ENCODE assay signal across 8 mouse cellular contexts in the genomic region with DNA sequence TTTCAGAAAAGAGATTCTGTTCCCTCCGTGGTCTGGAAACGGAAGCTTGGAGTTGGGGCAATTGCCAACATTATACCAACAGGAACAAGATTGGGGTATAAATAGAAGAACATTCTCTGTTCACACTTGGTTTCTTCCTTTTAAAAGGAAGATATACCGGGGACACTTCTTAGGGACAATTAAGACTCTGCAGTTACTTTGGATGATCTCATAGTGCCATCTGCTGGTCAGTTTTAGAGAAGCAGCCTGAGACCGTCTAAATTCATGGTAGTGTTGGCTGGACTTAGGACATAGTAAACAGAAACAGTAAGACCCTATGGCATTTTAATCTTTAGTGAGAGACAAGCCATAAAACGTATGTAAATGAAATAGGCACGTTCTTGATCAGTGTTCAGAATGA. TPM values are rescaled to one million over a fixed set of nuclear protein-coding genes. Genes with fewer than 3 reads are reported as not detected.
DNase-seq lines count a peak whose midpoint lies in the region; ATAC-seq and TF ChIP-seq lines count a peak whose summit lies in the region.

No protein-coding gene starts in this region.

- no peak overlapping the region for H3K9ac ChIP-seq in liver, adult 2 months (ENCODE audit: low read depth, low read length)
- no peak overlapping the region for H3K9ac ChIP-seq in liver, embryonic 12.5 days
- H3K9ac ChIP-seq in hindbrain, embryonic 13.5 days, result no peak overlapping the region

- no peak for TF ChIP-seq POLR2A in liver, adult 2 months (IDR thresholded peaks at IDR 0.05; ENCODE audit: extremely low read depth, insufficient read depth, low read length)
- TF ChIP-seq POLR2A in cortical plate, adult 2 months (IDR thresholded peaks at IDR 0.05; ENCODE audit: extremely low read depth, insufficient read depth, low read length), result no peak

- CTCF ChIA-PET in Patski (lab: Charles Lee), result interaction anchor here (1.0 to 1.8 kb wide), 2 partner anchors 16 to 55 kb away, joined by 5 to 6 read pairs; no protein-coding TSS in a partner anchor

- H3K79me2 ChIP-seq in liver, adult 2 months (ENCODE audit: control insufficient read depth, insufficient read depth, low read length), result no peaks in the 10 kb centered on the region

- TF ChIP-seq CTCF in liver, adult 2 months (IDR thresholded peaks at IDR 0.05; ENCODE audit: low read depth, low read length), result peak; percentile 54
- peak; percentile 70 for TF ChIP-seq CTCF in Patski (IDR thresholded peaks at IDR 0.05)
- peak; percentile 64; the same call in 1 of the 2 replicates for TF ChIP-seq CTCF in cortical plate, adult 2 months (IDR thresholded peaks at IDR 0.05; ENCODE audit: extremely low read depth, insufficient read depth, low read length)

- no peaks in the 10 kb centered on the region for H3K9me3 ChIP-seq in liver, embryonic 12.5 days (replicated peaks)
- no peaks in the 10 kb centered on the region for H3K9me3 ChIP-seq in hindbrain, embryonic 13.5 days

- POLR2A ChIA-PET in Patski (lab: Charles Lee), result interaction anchor here (0.6 kb wide), 1 partner anchor 37 kb away, joined by 4 read pairs; no protein-coding TSS in a partner anchor

- in situ Hi-C loops in Patski (cut with MboI; ENCODE audit: low pct_unique_long_range_greater_than_20kb), result loop anchor here (5.0 kb wide), 1 partner anchor 211 kb away; no protein-coding TSS in a partner anchor

- H3K4me3 ChIP-seq in liver, adult 2 months (ENCODE audit: insufficient read depth, low read depth, low read length), result no peak overlapping the region
- H3K4me3 ChIP-seq in liver, embryonic 12.5 days, result no peak overlapping the region
- no peak overlapping the region for H3K4me3 ChIP-seq in cortical plate, adult 2 months (ENCODE audit: insufficient read depth, low read length)
- H3K4me3 ChIP-seq in hindbrain, embryonic 13.5 days, result no peak overlapping the region

- H3K36me3 ChIP-seq in liver, adult 2 months (ENCODE audit: control insufficient read depth, insufficient read depth, low read length), result no peaks in the 10 kb centered on the region
- no peaks in the 10 kb centered on the region for H3K36me3 ChIP-seq in liver, embryonic 12.5 days
- peaks cover 87% of the 10 kb centered on the region for H3K36me3 ChIP-seq in hindbrain, embryonic 13.5 days

- H3K4me1 ChIP-seq in liver, adult 2 months (ENCODE audit: control insufficient read depth, insufficient read depth, low read length), result no peaks in the 10 kb centered on the region
- no peaks in the 10 kb centered on the region for H3K4me1 ChIP-seq in liver, embryonic 12.5 days
- H3K4me1 ChIP-seq in cortical plate, adult 2 months (ENCODE audit: control insufficient read depth, insufficient read depth, low read length), result peaks cover 5% of the 10 kb centered on the region
- H3K4me1 ChIP-seq in hindbrain, embryonic 13.5 days (replicated peaks), result no peaks in the 10 kb centered on the region

- no peaks in the 10 kb centered on the region for H3K27me3 ChIP-seq in liver, adult 2 months (ENCODE audit: control insufficient read depth, insufficient read depth, low read length)
- no peaks in the 10 kb centered on the region for H3K27me3 ChIP-seq in liver, embryonic 12.5 days (replicated peaks)
- peaks cover 3% of the 10 kb centered on the region for H3K27me3 ChIP-seq in Patski
- H3K27me3 ChIP-seq in hindbrain, embryonic 13.5 days, result no peaks in the 10 kb centered on the region

- WGBS in liver, adult 2 months, result 28% methylated on average over 6 of the region's 6 CpGs
- WGBS in liver, embryonic 12.5 days (ENCODE audit: insufficient replicate concordance), result 22% methylated on average over 6 of the region's 6 CpGs
- WGBS in hindbrain, embryonic 13.5 days, result 31% methylated on average over 6 of the region's 6 CpGs

- H3K4me2 ChIP-seq in liver, embryonic 12.5 days, result no peak overlapping the region
- H3K4me2 ChIP-seq in hindbrain, embryonic 13.5 days, result no peak overlapping the region

- intact Hi-C loops in left cerebral cortex, postnatal 25 days (cut with DNase I), result loop anchor here (10.0 kb wide), 1 partner anchor 213 kb away; no protein-coding TSS in a partner anchor

- no peak for ATAC-seq in liver, embryonic 12.5 days
- ATAC-seq in Patski, result peak; percentile 65
- ATAC-seq in hindbrain, embryonic 13.5 days (ENCODE audit: low FRiP score), result 0 out of 2 replicates have a peak, but pooled peaks have one; percentile 13

- DNase-seq in liver, adult 2 months (ENCODE audit: extremely low read depth, low read depth, low spot score), result peak; percentile 46
- peak; percentile 13 for DNase-seq in Patski (ENCODE audit: low read depth, low spot score)
- DNase-seq in left cerebral cortex, postnatal 25 days (ENCODE audit: low spot score in 2 of 2), result peak; percentile 77 to 84
- peak; percentile 40 for DNase-seq in neural tube, embryonic 10.5 days (ENCODE audit: extremely low spot score, low spot score)
- DNase-seq in yolk sac, embryonic 10.5 days (ENCODE audit: low spot score), result no peak

- no peak overlapping the region for H3K27ac ChIP-seq in liver, adult 2 months (replicated peaks; ENCODE audit: insufficient read depth, low read depth, low read length)
- no peak overlapping the region for H3K27ac ChIP-seq in liver, embryonic 12.5 days
- H3K27ac ChIP-seq in cortical plate, adult 2 months (ENCODE audit: insufficient read depth, low read length), result no peak overlapping the region
- H3K27ac ChIP-seq in hindbrain, embryonic 13.5 days, result 0 out of 2 replicates have a peak overlapping the region, but pooled peaks have one; percentile 19

RNA-seq across cellular contexts. Expression of a gene that starts 54.9 kb away (rescaled TPM):
- total RNA-seq in liver, adult 2 months (2014; rRNA removed), result 0.92 and 1.3 TPM in 2 replicates
- 0.10 and 0.17 TPM in 2 replicates for polyA plus RNA-seq in liver, adult 2 months (2012; rRNA removed)
- polyA plus RNA-seq in liver, embryonic 12.5 days (2016; fragmentation: Nextera tagmentation; extraction: Ambion mirVana), result 0.93 and 1.1 TPM in 2 replicates
- 0.27 TPM for polyA plus RNA-seq in Patski (2021)
- 42.7 and 42.8 TPM in 2 replicates for polyA plus RNA-seq in cortical plate, adult 2 months (2012; rRNA removed)
- polyA plus RNA-seq in hindbrain, embryonic 13.5 days (2015; fragmentation: Nextera tagmentation; extraction: Ambion mirVana), result 28.3 and 30.1 TPM in 2 replicates
- 10 to 100 TPM; 62.4 to 66.4 TPM for total RNA-seq in left cerebral cortex, postnatal 25 days (2021)

Comparison
In these comparisons a context has a peak if more than half of its experiments do, and no peak if none do; other contexts are left out.
1. RNA of a gene that starts 54.9 kb away (polyA plus RNA-seq): 42.7 to 42.8 TPM in cortical plate, adult 2 months and 28.3 to 30.1 TPM in hindbrain, embryonic 13.5 days; 0.93 to 1.1 TPM in liver, embryonic 12.5 days, 0.27 TPM in Patski (single experiment) and 0.10 to 0.17 TPM in liver, adult 2 months; every median in the first group is over 10 times any median in the second.
2. Peak in every context shown above with its lines, with median percentiles within 50 percentile points of each other: CTCF ChIP-seq.